Mouse (Mus musculus): Measurements from ENCODE around the gene Hoxb2.

Hoxb2 gene

DNA sequence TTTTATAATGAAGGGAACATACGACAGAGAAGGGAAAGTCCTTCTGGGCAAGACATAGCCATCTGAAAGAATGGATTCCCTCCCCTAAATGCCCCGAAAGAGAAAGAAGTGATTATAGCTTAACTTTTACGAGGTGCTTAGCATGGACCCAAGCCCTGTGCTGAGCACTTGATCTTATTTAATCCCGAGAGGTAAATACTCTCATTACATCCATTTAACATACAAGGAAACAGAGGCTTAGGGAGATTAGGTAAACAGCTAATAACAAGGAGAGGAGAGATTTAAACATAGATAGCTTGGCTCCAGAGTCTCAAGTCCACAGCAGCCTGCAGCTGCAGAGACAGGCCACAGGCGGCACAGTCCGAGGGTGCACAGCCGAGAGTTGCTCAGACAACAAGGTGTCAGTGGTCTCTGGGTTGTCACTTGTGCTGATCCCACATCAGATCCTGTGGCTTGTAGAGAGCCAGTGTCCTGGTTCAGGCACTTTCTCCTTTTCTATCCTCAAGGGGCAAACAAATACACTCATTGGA is 47.5 kb downstream of the Hoxb2 start:
- DNase-seq (ENCODE audit: low read depth in 2 of 2, low spot score in 2 of 2): no peak

DNA sequence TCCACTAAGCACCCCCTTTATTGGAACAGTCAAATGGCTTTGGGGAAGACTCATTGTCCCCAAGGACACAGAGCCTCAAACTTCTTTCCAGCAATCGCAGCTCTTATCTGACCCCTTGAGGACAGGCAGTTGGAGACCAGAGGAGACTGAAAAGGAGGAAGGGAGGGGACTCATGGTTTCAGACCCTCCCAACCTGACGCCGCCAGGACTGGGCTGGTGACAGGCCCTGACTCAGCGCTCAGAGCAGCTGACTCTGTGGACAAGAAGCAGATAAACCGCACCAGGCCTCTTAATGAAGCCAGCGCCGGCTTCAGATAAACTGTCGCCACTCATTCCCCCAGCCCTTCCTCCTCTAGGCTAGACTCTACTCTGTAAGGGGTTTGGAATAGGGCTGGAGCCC is 49.6 kb downstream of the Hoxb2 start:
- no peak for DNase-seq (ENCODE audit: low read depth in 2 of 2, low spot score in 2 of 2)
